Mouse (Mus musculus): ENCODE data around the gene Trim47.

The Trim47 gene

GRCm38 (mm10) chr11:116060596-116060995 lies 66.4 kb downstream of the Trim47 start:
- DNase-seq = peak; percentile 63

GRCm38 (mm10) chr11:116059691-116060025 lies 67.4 kb downstream of the Trim47 start:
- DNase-seq = no peak

- no peak for DNase-seq
Measured at GRCm38 (mm10) chr11:116058868-116059690, 67.9 kb downstream of the Trim47 start.

GRCm38 (mm10) chr11:116058022-116058614 lies 68.9 kb downstream of the Trim47 start:
- no peak for DNase-seq

GRCm38 (mm10) chr11:116057237-116057881 lies 69.7 kb downstream of the Trim47 start:
- no peak for DNase-seq

GRCm38 (mm10) chr11:116055873-116056272 lies 71.1 kb downstream of the Trim47 start:
- DNase-seq = no peak

All from lung, postnatal 14 days (tissue).